Mouse (Mus musculus) neural tube, embryonic 14.5 days (tissue): ENCODE data around the gene Paqr9. TPM values are rescaled to one million over a fixed set of nuclear protein-coding genes. Genes with fewer than 3 reads are reported as not detected.
A peak's percentile ranks its signal among the peaks of the same experiment; 100 is the strongest.

Experiments
- ATAC-seq: fragments of 200-750 bp; cut with Nextera tagmentation; 2 replicates; pipeline ENCODE4 v1.8.0; 2017; ENCODE audit warnings: low read depth, mild to moderate bottlenecking, moderate TSS enrichment, moderate library complexity
- H3K27ac ChIP-seq: fragments of 300-500 bp; sonication (generic); 2 replicates; pipeline ENCODE4 v1.5.1; 2014; ENCODE audit warnings: low read depth, mild to moderate bottlenecking, control low read depth, low read length, moderate library complexity, mixed read lengths
- H3K27me3 ChIP-seq: fragments of 300-500 bp; sonication (generic); 2 replicates; pipeline ENCODE4 v1.6.1; 2014; ENCODE audit warnings: low read length; ENCODE audit not compliant: control insufficient read depth, insufficient read depth
- H3K36me3 ChIP-seq: fragments of 300-500 bp; sonication (generic); 2 replicates; pipeline ENCODE4 v1.6.1; 2014; ENCODE audit warnings: low read length, mixed read lengths; ENCODE audit not compliant: control insufficient read depth, insufficient read depth
- H3K4me1 ChIP-seq: fragments of 300-500 bp; sonication (generic); 2 replicates; pipeline ENCODE4 v1.6.1; 2014; ENCODE audit warnings: low read length; ENCODE audit not compliant: control insufficient read depth, insufficient read depth
- H3K4me2 ChIP-seq: fragments of 300-500 bp; sonication (generic); 2 replicates; pipeline ENCODE4 v1.6.1; 2014; ENCODE audit warnings: mild to moderate bottlenecking, low read depth, low read length, control low read depth
- H3K4me3 ChIP-seq: fragments of 300-500 bp; sonication (generic); 2 replicates; pipeline ENCODE4 v1.5.1; 2014; ENCODE audit warnings: low read depth, low read length, control low read depth, mixed read lengths
- H3K9ac ChIP-seq: fragments of 300-500 bp; sonication (generic); replicated peaks from 2 replicates; pipeline ENCODE4 v1.6.1; 2014; ENCODE audit warnings: low read depth, mild to moderate bottlenecking, control low read depth, low read length, mixed read lengths
- H3K9me3 ChIP-seq: fragments of 300-500 bp; sonication (generic); 2 replicates; pipeline ENCODE4 v1.6.1; 2016; ENCODE audit warnings: low read length; ENCODE audit not compliant: control insufficient read depth
- WGBS: fragments of 180-500 bp; shearing (Covaris S2); extraction: QIAGEN DNeasy Blood & Tissue Kit; methylation state at CpG from one replicate; pipeline ENCODE4 v1.1.7; 2014; 5-methylcytosine and 5-hydroxymethylcytosine counted together
- polyA plus RNA-seq: library from polyadenylated mRNA; unstranded; fragments of >200 nt; fragmentation: Nextera tagmentation; extraction: Ambion mirVana; gene quantifications from 2 replicates; pipeline ENCODE4 v1.2.1, GENCODE M21; 2014

The Paqr9 gene
- polyA plus RNA-seq, 1 experiment from 2014 or later: 9.3 TPM

DNA sequence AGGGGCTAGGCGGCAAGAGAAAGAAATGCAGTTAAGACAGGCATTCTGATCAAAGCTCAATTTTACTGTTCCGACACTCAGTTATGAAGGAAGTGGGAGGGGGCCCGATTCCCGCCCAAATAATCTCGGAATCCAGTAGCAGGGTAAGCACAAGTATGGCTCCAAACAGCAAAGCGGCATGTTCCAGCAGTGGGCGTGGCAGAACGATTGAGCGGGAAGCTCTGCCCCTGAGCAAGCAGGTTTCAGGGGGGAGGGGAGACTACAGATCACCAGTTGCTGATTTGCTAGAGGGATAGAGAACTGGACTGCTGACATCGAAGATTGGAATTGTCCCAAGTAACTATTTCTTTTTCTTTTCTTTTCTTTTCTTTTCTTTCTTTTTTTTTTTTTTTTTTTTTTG lies 37.9 kb upstream of the Paqr9 start:
- ATAC-seq: no peak
- no peak overlapping the region for H3K4me2 ChIP-seq
- WGBS: 53% methylated on average over 10 of the region's 10 CpGs

DNA sequence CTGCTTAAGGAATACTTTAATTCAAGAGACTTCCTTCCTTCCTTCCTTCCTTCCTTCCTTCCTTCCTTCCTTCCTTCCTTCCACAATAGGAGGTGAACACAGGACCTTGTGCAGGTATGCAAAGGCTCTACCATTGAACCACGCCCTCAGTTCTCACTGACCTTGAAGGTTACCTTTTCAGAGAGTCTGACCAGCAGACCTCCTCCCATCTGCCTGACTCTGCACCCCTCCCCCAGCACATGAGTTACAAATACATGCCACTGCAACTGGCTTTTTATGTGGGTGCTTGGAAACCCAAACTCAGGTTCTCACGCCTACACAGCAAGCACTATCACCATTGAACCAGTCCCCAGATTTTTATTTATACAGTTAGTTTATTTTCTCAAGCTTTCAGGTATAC lies 36.9 kb upstream of the Paqr9 start:
- no peak overlapping the region for H3K27ac ChIP-seq
- no peaks in the 10 kb centered on the region for H3K27me3 ChIP-seq
- no peak for ATAC-seq
- H3K4me1 ChIP-seq: no peaks in the 10 kb centered on the region
- no peaks in the 10 kb centered on the region for H3K36me3 ChIP-seq
- H3K9me3 ChIP-seq: no peaks in the 10 kb centered on the region
- H3K4me3 ChIP-seq: no peak overlapping the region
- H3K9ac ChIP-seq: no peak overlapping the region
- 91% methylated on average over 2 of the region's 2 CpGs for WGBS
- H3K4me2 ChIP-seq: no peak overlapping the region

More for the DNA sequence above, 37.9 kb upstream of the Paqr9 start:
- Histone ChIP-seq H3K9ac (no peak overlapping the region), H3K9me3 (no peaks in the 10 kb centered on the region), H3K36me3 (no peaks in the 10 kb centered on the region), H3K27me3 (no peaks in the 10 kb centered on the region), H3K4me3 (no peak overlapping the region), H3K27ac (no peak overlapping the region), H3K4me1 (no peaks in the 10 kb centered on the region)

DNA sequence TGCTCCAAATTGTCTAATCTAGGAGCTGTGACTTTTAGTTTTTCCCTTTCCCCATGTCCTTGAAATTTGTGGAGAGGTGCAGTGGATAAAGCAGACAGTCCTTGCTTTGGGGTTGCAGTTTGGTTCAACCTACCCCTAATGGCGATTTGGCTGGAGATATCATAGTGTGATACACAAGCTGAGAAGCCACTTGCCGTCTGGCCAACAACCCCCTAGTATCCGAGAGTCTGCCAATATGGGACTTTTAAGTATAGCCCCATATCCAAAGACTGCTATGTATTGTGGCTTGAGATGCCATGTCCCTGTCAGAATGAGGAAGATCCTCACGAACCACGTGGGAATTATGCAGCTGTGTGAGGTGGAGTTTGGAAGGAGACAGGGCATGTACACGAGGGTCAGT lies 34.1 kb upstream of the Paqr9 start:
- Histone ChIP-seq H3K9me3 (no peaks in the 10 kb centered on the region), H3K27me3 (no peaks in the 10 kb centered on the region), H3K4me2 (no peak overlapping the region), H3K9ac (no peak overlapping the region), H3K4me3 (no peak overlapping the region), H3K36me3 (no peaks in the 10 kb centered on the region), H3K27ac (no peak overlapping the region), H3K4me1 (no peaks in the 10 kb centered on the region)
- WGBS: 84% methylated on average over 6 of the region's 6 CpGs
- no peak for ATAC-seq

GRCm38 (mm10) chr9:95525961-95526360 lies 33.5 kb upstream of the Paqr9 start:
- ATAC-seq: peak; percentile 74; the same call in 1 of the 2 replicates
- H3K27ac ChIP-seq: no peak overlapping the region
- H3K9ac ChIP-seq: no peak overlapping the region
- H3K27me3 ChIP-seq: no peaks in the 10 kb centered on the region
- 19% methylated on average over 2 of the region's 2 CpGs for WGBS
- no peaks in the 10 kb centered on the region for H3K9me3 ChIP-seq
- no peak overlapping the region for H3K4me2 ChIP-seq
- no peak overlapping the region for H3K4me3 ChIP-seq
- no peaks in the 10 kb centered on the region for H3K36me3 ChIP-seq
- H3K4me1 ChIP-seq: no peaks in the 10 kb centered on the region

DNA sequence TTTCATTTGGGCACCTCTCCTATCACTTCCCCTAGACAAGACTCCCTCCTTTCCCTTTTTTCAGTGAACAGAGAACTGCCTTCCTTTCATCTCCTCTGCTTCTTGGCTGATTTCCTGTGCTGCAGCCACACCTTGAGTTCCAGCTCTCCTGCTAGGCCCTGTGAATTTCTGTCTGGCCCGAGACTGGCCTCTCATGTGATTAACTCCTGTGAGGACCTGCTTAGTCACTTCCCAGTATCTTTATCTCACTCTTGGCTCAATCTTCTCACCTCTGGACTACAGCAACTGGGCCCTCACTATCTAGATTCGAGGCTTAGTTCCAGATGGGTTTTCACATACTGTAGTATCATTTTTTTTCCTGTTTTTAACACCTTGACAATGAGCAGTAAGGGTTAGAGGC lies 31.8 kb upstream of the Paqr9 start:
- H3K27ac ChIP-seq: no peak overlapping the region
- H3K36me3 ChIP-seq: no peaks in the 10 kb centered on the region
- no peak overlapping the region for H3K4me2 ChIP-seq
- no peaks in the 10 kb centered on the region for H3K4me1 ChIP-seq
- no peak overlapping the region for H3K4me3 ChIP-seq
- no peak for ATAC-seq
- H3K9me3 ChIP-seq: no peaks in the 10 kb centered on the region
- H3K9ac ChIP-seq: no peak overlapping the region
- no peaks in the 10 kb centered on the region for H3K27me3 ChIP-seq
- WGBS: 71% methylated on average over 2 of the region's 2 CpGs

DNA sequence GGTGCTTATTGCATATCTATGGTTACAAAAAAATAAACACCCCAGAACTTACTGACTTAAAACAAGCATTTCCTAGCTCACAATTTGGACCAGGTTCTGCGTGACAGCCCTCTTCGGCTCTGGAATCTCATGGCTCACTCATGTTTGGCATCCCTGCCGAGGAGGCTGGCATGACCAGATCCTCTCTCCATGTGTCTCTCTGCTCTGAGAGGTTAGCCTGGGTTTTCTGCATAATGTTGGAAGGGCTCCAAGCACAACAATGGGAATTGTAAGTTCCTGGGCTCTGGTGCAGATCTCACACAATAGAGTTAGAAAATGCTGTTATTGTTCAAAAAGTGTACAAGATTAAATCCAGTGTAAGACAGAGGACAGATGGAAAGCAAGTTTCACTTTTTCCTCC lies 28.3 kb upstream of the Paqr9 start:
- H3K4me2 ChIP-seq: no peak overlapping the region
- WGBS: 69% methylated on average over 3 of the region's 3 CpGs

GRCm38 (mm10) chr9:95533817-95534216 lies 25.6 kb upstream of the Paqr9 start:
- H3K27me3 ChIP-seq: no peaks in the 10 kb centered on the region
- WGBS: 53% methylated on average over 6 of the region's 6 CpGs

More for the DNA sequence above, 28.3 kb upstream of the Paqr9 start:
- ATAC-seq: no peak
- no peaks in the 10 kb centered on the region for H3K36me3 ChIP-seq
- no peak overlapping the region for H3K27ac ChIP-seq
- H3K4me3 ChIP-seq: no peak overlapping the region
- H3K9me3 ChIP-seq: no peaks in the 10 kb centered on the region
- H3K4me1 ChIP-seq: no peaks in the 10 kb centered on the region
- no peak overlapping the region for H3K9ac ChIP-seq
- H3K27me3 ChIP-seq: no peaks in the 10 kb centered on the region

DNA sequence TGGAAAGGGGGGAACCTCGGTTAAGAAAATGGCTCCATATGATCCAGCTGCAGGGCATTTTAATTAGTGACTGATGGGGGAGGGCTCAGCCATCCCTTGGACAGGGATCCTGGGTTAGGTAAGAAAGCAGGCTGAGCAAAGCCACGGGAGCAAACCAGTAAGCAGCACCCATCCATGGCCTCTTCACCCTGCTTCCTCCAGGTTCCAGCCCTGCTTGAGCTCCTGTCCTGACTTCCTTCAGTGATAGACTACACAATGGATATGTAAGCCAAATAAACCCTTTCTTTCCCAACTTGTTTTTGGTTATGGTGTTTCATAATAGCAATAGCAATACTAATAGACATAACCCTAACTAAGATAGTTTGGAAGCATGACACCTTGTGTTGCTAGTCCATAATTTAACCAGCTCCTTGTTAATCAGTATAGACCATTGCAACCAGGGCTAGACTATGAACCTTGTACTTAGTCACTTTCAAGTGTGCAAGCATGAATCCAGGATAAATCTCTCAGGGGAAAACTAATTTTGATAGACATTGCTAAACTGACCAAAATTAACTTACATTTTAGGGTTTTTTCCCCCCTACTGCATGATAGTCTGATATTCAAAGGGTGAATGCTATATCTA lies 20.2 kb upstream of the Paqr9 start:
- H3K9me3 ChIP-seq: no peaks in the 10 kb centered on the region
- no peaks in the 10 kb centered on the region for H3K36me3 ChIP-seq
- H3K4me3 ChIP-seq: no peak overlapping the region
- no peak for ATAC-seq
- H3K4me2 ChIP-seq: no peak overlapping the region
- no peaks in the 10 kb centered on the region for H3K4me1 ChIP-seq
- WGBS: 82% methylated on average over 2 of the region's 2 CpGs
- no peak overlapping the region for H3K9ac ChIP-seq
- H3K27ac ChIP-seq: no peak overlapping the region
- no peaks in the 10 kb centered on the region for H3K27me3 ChIP-seq

More at GRCm38 (mm10) chr9:95533817-95534216, 25.6 kb upstream of the Paqr9 start:
- Histone ChIP-seq H3K4me3 (no peak overlapping the region), H3K9ac (no peak overlapping the region), H3K9me3 (no peaks in the 10 kb centered on the region), H3K4me2 (no peak overlapping the region), H3K27ac (no peak overlapping the region), H3K36me3 (no peaks in the 10 kb centered on the region), H3K4me1 (no peaks in the 10 kb centered on the region)
- ATAC-seq: no peak

DNA sequence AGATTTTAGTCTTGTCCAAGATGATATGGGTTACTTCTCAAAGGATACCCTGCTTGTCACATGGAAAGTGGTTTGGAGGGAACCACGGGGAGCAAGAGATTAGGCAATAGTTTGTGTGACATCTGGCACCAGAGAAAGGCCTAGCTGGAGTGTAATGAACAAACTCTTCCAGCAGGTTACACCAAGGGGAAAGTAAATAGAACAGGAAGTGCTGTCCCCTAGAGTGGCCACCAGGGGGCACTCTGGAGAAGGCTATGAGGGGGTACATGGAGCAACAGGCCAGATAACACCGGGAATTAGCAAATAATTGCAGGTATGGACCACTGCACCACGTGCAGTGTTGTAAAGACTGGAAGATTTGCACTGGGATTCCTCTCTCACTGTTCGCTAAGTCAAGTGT lies 19.0 kb upstream of the Paqr9 start:
- H3K27me3 ChIP-seq: no peaks in the 10 kb centered on the region
- H3K9ac ChIP-seq: no peak overlapping the region
- H3K4me2 ChIP-seq: no peak overlapping the region
- ATAC-seq: no peak
- no peaks in the 10 kb centered on the region for H3K36me3 ChIP-seq
- H3K4me3 ChIP-seq: no peak overlapping the region
- no peaks in the 10 kb centered on the region for H3K4me1 ChIP-seq
- 61% methylated on average over 4 of the region's 4 CpGs for WGBS
- no peak overlapping the region for H3K27ac ChIP-seq
- no peaks in the 10 kb centered on the region for H3K9me3 ChIP-seq
